Mouse (Mus musculus) ES-Bruce4 (cell line): ENCODE results near the gene Ugt1a10.

Experiments used
- CTCF ChIP-seq: IDR thresholded peaks from one replicate; pipeline ENCODE4 v1.8.1; 2011; ENCODE audit warnings: low read depth, low read length
- EP300 ChIP-seq: IDR thresholded peaks from 2 replicates; pipeline ENCODE4 v1.6.1; 2011; ENCODE audit warnings: low read depth, low read length; ENCODE audit not compliant: insufficient read depth
- POLR2A ChIP-seq: IDR thresholded peaks from one replicate; pipeline ENCODE4 v1.8.1; 2011; ENCODE audit warnings: low read length; ENCODE audit not compliant: insufficient read depth

DNA sequence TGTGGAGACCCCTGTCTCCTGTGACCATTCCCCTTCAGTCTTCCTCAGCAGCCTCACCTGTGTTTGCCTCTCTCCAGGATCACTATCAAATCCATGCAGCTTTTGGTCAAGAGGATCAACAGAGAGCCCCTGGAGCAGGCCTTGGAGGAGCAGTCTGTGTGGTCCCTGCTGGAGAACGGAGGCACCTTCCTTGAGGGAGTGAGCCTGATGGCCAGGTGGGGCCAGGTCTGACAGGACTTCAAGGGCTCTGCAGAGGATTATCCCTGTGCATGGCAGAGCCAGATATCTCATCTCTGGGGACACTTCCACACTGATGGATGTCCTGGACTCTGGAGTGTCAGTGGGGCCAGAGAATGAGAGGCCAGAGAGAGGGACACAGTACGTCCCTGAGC is 200.3 kb downstream of the Ugt1a10 start:
- TF ChIP-seq CTCF, result no peak
- no peak for TF ChIP-seq EP300
- no peak for TF ChIP-seq POLR2A
